In genomic region chr12:117412257-117412656, GRCm38 (mm10) we compare ENCODE assay signal across 9 mouse cellular contexts.
A peak's percentile ranks its signal among the peaks of the same experiment; 100 is the strongest.
DNase-seq lines count a peak whose midpoint lies in the region; ATAC-seq lines count a peak whose summit lies in the region.
"Had no signal": no experiment of that assay in that cellular context is flagged by ENCODE, and none has a peak within 500 bp of the region (broad histone marks: within the 10 kb centered on the region; RNA-seq: fewer than 3 reads in every experiment).

No protein-coding gene starts in this region.

- H3K9ac ChIP-seq in hindbrain, embryonic 14.5 days, result no peak overlapping the region
- H3K9ac ChIP-seq: forebrain, embryonic 12.5 days had no signal

- DNase-seq in cerebellum, postnatal 10 days, result peak; percentile 20 to 47
- DNase-seq in cerebellum, adult 18-20 months, result no peak
- DNase-seq in retina, postnatal 1 day, result peak; percentile 73
- no peak for DNase-seq in retina, embryonic 14.5 days (ENCODE audit: low spot score)
- DNase-seq in kidney, postnatal 4 days, result peak; percentile 53 to 63
- no peak for DNase-seq in frontal cortex, postnatal 36 days (ENCODE audit: low spot score in 2 of 2)
- DNase-seq in hindbrain, embryonic 14.5 days (ENCODE audit: low spot score), result no peak
- no peak for DNase-seq in cerebellum, adult 8-10 months

- H3K4me3 ChIP-seq in hindbrain, embryonic 14.5 days (replicated peaks; ENCODE audit: low read length), result no peak overlapping the region
- H3K4me3 ChIP-seq: forebrain, embryonic 12.5 days had no signal

- 41% methylated on average over 6 of the region's 6 CpGs for WGBS in hindbrain, embryonic 14.5 days

- no peaks in the 10 kb centered on the region for H3K9me3 ChIP-seq in hindbrain, embryonic 14.5 days (ENCODE audit: control insufficient read depth, low read length)
- H3K9me3 ChIP-seq: forebrain, embryonic 12.5 days had no signal

- H3K36me3 ChIP-seq in hindbrain, embryonic 14.5 days (replicated peaks; ENCODE audit: control insufficient read depth, insufficient read depth), result no peaks in the 10 kb centered on the region
- H3K36me3 ChIP-seq: forebrain, embryonic 12.5 days had no signal

- no peak for ATAC-seq in hindbrain, embryonic 14.5 days (ENCODE audit: low FRiP score)

- H3K27me3 ChIP-seq in hindbrain, embryonic 14.5 days (ENCODE audit: control insufficient read depth, insufficient read depth, low read length), result no peaks in the 10 kb centered on the region
- H3K27me3 ChIP-seq: forebrain, embryonic 12.5 days had no signal

- no peak overlapping the region for H3K27ac ChIP-seq in hindbrain, embryonic 14.5 days
- H3K27ac ChIP-seq: forebrain, embryonic 12.5 days had no signal

- no peak overlapping the region for H3K4me2 ChIP-seq in hindbrain, embryonic 14.5 days (replicated peaks)
- H3K4me2 ChIP-seq: forebrain, embryonic 12.5 days had no signal

- peaks cover 6% of the 10 kb centered on the region for H3K4me1 ChIP-seq in hindbrain, embryonic 14.5 days (replicated peaks; ENCODE audit: control insufficient read depth, insufficient read depth, low read length)

Comparison
In these comparisons a context has a peak if more than half of its experiments do, and no peak if none do; other contexts are left out.
1. DNase-seq: peak in cerebellum, postnatal 10 days (2 of 2), retina, postnatal 1 day (single experiment) and kidney, postnatal 4 days (2 of 2); none in cerebellum, adult 18-20 months (0 of 2), retina, embryonic 14.5 days (single experiment), frontal cortex, postnatal 36 days (0 of 2), hindbrain, embryonic 14.5 days (single experiment) and cerebellum, adult 8-10 months (single experiment).